Mouse (Mus musculus) midbrain, embryonic 15.5 days (tissue): ENCODE measurements around the gene Exosc7. TPM values are rescaled to one million over a fixed set of nuclear protein-coding genes. Genes with fewer than 3 reads are reported as not detected.
A peak's percentile ranks its signal among the peaks of the same experiment; 100 is the strongest.

ENCODE experiments used
- ATAC-seq: fragments of 200-750 bp; cut with Nextera tagmentation; replicated peaks from 2 replicates; pipeline ENCODE4 v1.8.0; 2017; ENCODE audit warnings: moderate TSS enrichment
- H3K27ac ChIP-seq: fragments of 300-500 bp; sonication (generic); 2 replicates; pipeline ENCODE4 v1.5.1; 2015; ENCODE audit warnings: mild to moderate bottlenecking, inconsistent platforms
- H3K27me3 ChIP-seq: fragments of 300-500 bp; sonication (generic); replicated peaks from 2 replicates; pipeline ENCODE4 v1.6.1; 2015; ENCODE audit warnings: inconsistent platforms
- H3K36me3 ChIP-seq: fragments of 300-500 bp; sonication (generic); replicated peaks from 2 replicates; pipeline ENCODE4 v1.6.1; 2015; ENCODE audit warnings: inconsistent platforms
- H3K4me1 ChIP-seq: fragments of 300-500 bp; sonication (generic); 2 replicates; pipeline ENCODE4 v1.6.1; 2015; ENCODE audit warnings: inconsistent platforms
- H3K4me2 ChIP-seq: fragments of 300-500 bp; sonication (generic); 2 replicates; pipeline ENCODE4 v1.6.1; 2015; ENCODE audit warnings: inconsistent platforms, mild to moderate bottlenecking, moderate library complexity
- H3K4me3 ChIP-seq: fragments of 300-500 bp; sonication (generic); 2 replicates; pipeline ENCODE4 v1.5.1; 2015; ENCODE audit warnings: mild to moderate bottlenecking, inconsistent platforms
- H3K9ac ChIP-seq: fragments of 300-500 bp; sonication (generic); 2 replicates; pipeline ENCODE4 v1.6.1; 2015; ENCODE audit warnings: mild to moderate bottlenecking, inconsistent platforms
- H3K9me3 ChIP-seq: fragments of 300-500 bp; sonication (generic); 2 replicates; pipeline ENCODE4 v1.6.1; 2016; ENCODE audit warnings: inconsistent platforms
- WGBS: fragments of 180-500 bp; shearing (Covaris S2); methylation state at CpG from one replicate; pipeline ENCODE4 v1.1.7; 2015; ENCODE audit warnings: mixed read lengths; 5-methylcytosine and 5-hydroxymethylcytosine counted together
- polyA plus RNA-seq: library from polyadenylated mRNA; unstranded; fragments of >200 nt; fragmentation: Nextera tagmentation; extraction: Ambion mirVana; gene quantifications from 2 replicates; pipeline ENCODE4 v1.2.1, GENCODE M21; 2015

Gene Exosc7
- polyA plus RNA-seq: 80.1 and 83.7 TPM in 2 replicates

DNA sequence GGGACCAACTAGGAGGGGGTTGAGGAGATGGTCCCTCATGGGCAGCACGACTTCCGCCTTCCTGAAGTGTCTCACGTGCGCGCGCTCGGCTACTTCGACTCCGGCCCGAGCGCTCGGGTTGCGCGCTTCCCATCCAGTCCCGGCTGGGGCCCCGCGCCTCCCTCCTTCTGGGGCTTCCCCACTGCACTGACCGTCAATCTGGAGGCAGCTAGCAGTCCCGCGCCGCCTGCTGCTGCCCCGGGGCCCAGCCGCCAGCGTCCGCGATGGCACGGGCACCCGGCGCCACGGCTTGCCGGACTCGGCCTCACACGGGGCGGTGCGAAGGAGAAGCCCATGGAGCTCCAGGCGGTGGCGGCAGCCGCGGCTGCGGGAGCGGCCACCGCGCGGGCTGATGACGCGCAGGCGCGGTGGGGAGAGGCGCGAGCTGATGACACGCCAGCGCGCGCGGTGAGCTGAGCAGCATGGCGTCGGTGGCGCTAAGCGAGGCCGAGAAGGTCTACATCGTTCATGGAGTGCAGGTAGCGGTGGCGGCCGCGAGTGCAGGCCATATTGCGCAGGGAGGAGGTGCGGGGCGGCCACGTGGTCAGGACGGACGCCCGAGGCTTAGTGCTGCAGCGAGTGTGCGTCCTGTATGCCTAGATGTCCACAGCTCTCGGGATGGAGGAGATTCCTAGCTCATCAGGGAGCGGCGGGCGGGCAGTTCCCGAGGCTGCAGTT lies at the start of gene Exosc7, which contains the start of gene Zdhhc3:
Exosc7 (plus strand) TSS at position 411 of the 717 bp plus-strand sequence.
Zdhhc3 (minus strand) TSS at position 401 of the 717 bp plus-strand sequence.
- Histone ChIP-seq H3K4me3 (peak within 1 kb of the TSS; percentile 81), H3K9me3 (no peaks in the 10 kb centered on the region), H3K27me3 (no peaks in the 10 kb centered on the region), H3K4me2 (peak within 1 kb of the TSS; percentile 93), H3K4me1 (peaks cover 22% of the 10 kb centered on the region), H3K36me3 (0 out of 2 replicates have a peak, but pooled peaks cover 4% of the 10 kb centered on the region), H3K27ac (peak within 1 kb of the TSS; percentile 96), H3K9ac (peak within 1 kb of the TSS; percentile 93)
- ATAC-seq: peak; percentile 96
- under 1% methylated on average over 79 of the region's 79 CpGs for WGBS

DNA sequence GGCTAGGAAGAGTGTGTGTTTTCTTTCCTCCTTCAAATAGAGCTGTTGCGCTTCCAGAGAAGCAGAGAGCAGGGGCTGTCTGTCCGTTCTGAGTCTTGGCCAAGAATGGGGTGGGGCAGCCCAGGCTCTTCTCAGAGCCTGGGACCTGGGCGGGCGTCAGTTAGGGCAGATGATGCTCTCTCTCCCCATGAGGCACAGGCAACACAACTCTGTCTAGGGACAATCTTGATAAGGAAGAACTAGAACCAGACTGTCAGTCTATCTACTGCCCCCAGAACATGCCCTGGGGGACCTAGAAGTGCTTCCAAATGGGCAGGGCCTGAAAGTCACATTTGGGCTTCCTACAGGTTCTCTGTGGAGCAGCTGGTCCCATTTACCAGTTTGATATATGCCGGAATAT lies 33.9 kb upstream of the Exosc7 start:
- no peak for ATAC-seq
- WGBS: 87% methylated on average over 5 of the region's 5 CpGs
- no peak overlapping the region for H3K4me3 ChIP-seq
- peaks cover 37% of the 10 kb centered on the region for H3K36me3 ChIP-seq
- no peaks in the 10 kb centered on the region for H3K27me3 ChIP-seq
- no peaks in the 10 kb centered on the region for H3K4me1 ChIP-seq
- no peak overlapping the region for H3K27ac ChIP-seq
- H3K9ac ChIP-seq: no peak overlapping the region
- no peak overlapping the region for H3K4me2 ChIP-seq
- no peaks in the 10 kb centered on the region for H3K9me3 ChIP-seq

DNA sequence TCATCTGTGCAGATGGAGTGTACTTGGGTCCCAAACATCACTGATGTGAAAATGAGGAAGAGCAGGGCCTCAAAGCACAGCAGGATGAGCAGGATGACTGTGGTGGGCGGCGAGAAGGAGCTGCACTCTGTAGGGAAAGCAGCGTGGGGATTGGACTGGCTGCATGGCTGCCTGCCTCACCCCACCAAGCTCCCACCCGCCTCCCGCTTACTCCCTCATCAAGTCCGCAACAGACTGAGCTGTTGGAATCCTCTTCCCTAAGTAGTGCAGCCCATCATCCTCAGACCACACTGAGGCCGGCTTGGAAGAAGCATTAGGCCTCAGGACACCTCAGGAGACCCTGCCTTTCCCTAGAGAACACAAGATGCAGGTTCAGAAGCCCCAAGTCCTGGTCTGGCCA lies 32.7 kb upstream of the Exosc7 start:
- Histone ChIP-seq H3K9ac (no peak overlapping the region), H3K27ac (no peak overlapping the region), H3K27me3 (no peaks in the 10 kb centered on the region), H3K36me3 (peaks cover 47% of the 10 kb centered on the region), H3K4me1 (no peaks in the 10 kb centered on the region), H3K4me3 (no peak overlapping the region), H3K4me2 (no peak overlapping the region), H3K9me3 (no peaks in the 10 kb centered on the region)
- ATAC-seq: no peak
- 91% methylated on average over 7 of the region's 7 CpGs for WGBS

DNA sequence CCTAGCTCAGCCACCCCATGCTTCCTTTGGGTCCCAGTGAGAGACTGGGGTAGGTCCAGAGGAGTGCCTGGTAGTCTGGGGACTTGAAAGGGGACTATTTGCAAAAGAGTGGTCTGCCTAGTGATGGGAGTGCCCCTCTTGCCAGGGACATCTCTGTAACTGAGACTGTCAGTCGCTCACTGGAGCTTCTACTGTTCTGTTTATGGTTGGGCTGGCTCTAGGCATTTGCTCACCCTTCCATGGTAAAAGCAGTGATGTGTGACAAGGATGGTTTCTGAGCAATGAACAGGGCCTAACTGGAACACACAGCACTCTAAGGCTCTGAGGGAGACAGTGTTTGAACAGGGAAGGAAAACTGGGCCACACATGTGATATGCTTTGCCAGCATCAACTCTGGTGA lies 32.2 kb upstream of the Exosc7 start:
- no peaks in the 10 kb centered on the region for H3K27me3 ChIP-seq
- no peak for ATAC-seq
- H3K4me3 ChIP-seq: no peak overlapping the region
- H3K9me3 ChIP-seq: no peaks in the 10 kb centered on the region
- H3K4me2 ChIP-seq: no peak overlapping the region
- no peak overlapping the region for H3K27ac ChIP-seq
- no peaks in the 10 kb centered on the region for H3K4me1 ChIP-seq
- 68% methylated on average over 1 of the region's 1 CpGs for WGBS
- no peak overlapping the region for H3K9ac ChIP-seq
- peaks cover 48% of the 10 kb centered on the region for H3K36me3 ChIP-seq

DNA sequence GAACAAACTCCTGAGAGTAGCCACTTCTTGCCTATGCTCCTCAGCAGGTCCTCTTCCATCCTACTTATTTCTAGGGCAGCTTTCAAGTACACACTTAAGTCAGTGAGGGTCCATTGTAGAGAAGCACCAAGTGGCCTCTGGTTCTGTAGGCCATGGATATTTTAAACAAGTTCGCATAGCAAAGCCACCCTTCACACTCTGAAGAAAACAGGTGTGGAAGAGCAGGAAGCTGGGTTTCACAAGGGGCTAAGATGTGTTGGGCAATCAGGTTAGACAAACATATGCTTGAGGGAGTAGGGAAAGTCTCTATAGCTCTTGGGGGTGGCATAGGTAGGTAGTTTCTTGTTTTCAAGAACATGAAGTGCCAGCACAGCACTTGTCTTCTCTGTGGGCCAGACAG lies 27.6 kb upstream of the Exosc7 start:
- Histone ChIP-seq H3K4me3 (no peak overlapping the region), H3K4me2 (no peak overlapping the region), H3K4me1 (no peaks in the 10 kb centered on the region), H3K36me3 (peaks cover 41% of the 10 kb centered on the region), H3K9ac (no peak overlapping the region), H3K9me3 (no peaks in the 10 kb centered on the region), H3K27me3 (no peaks in the 10 kb centered on the region), H3K27ac (no peak overlapping the region)
- no peak for ATAC-seq
- 88% methylated on average over 1 of the region's 1 CpGs for WGBS

DNA sequence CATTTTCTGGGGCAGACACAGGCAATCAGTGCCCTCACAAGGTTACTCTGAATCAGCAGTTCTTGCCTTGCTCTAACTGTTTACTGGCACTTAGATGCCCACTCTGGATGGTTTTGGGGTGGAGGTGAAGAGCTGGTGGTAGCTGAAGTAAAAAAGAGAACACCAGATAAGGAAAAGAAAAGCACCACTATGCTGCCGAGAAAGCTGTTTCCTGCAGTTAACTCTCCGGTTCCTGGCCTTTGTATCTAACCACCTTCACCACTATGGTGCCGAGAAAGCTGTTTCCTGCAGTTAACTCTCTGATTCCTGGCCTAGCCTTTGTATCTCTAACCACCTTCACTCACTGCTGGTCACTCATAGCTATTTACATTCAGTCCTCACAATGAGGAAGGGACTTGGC lies 25.5 kb upstream of the Exosc7 start:
- Histone ChIP-seq H3K27ac (no peak overlapping the region), H3K4me1 (no peaks in the 10 kb centered on the region), H3K27me3 (no peaks in the 10 kb centered on the region), H3K4me3 (no peak overlapping the region), H3K9ac (no peak overlapping the region), H3K4me2 (no peak overlapping the region), H3K36me3 (peaks cover 28% of the 10 kb centered on the region), H3K9me3 (no peaks in the 10 kb centered on the region)
- ATAC-seq: no peak
- WGBS: 91% methylated on average over 3 of the region's 3 CpGs

DNA sequence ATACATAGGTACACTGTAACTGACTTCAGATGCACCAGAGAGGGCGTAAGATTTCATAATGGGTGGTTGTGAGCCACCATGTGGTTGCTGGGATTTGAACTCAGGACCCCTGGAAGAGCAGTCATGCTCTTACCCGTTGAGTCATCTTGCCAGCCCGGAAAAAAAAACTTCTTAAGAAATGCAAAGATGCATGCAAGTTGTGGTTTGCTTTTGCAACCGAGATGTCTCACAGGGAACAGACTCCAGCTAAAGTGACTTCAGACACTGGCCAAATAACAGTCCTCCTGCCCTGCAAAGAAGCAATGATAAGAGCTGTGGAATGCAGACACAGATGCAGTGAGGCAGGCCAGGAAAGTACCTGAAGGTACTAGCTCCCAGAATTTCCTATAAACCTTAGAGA lies 22.2 kb upstream of the Exosc7 start:
- ATAC-seq: no peak
- H3K4me1 ChIP-seq: no peaks in the 10 kb centered on the region
- H3K4me3 ChIP-seq: no peak overlapping the region
- H3K36me3 ChIP-seq: peaks cover 18% of the 10 kb centered on the region
- WGBS: 88% methylated on average over 4 of the region's 4 CpGs
- H3K4me2 ChIP-seq: no peak overlapping the region
- no peak overlapping the region for H3K9ac ChIP-seq
- no peaks in the 10 kb centered on the region for H3K9me3 ChIP-seq
- H3K27me3 ChIP-seq: no peaks in the 10 kb centered on the region
- no peak overlapping the region for H3K27ac ChIP-seq

DNA sequence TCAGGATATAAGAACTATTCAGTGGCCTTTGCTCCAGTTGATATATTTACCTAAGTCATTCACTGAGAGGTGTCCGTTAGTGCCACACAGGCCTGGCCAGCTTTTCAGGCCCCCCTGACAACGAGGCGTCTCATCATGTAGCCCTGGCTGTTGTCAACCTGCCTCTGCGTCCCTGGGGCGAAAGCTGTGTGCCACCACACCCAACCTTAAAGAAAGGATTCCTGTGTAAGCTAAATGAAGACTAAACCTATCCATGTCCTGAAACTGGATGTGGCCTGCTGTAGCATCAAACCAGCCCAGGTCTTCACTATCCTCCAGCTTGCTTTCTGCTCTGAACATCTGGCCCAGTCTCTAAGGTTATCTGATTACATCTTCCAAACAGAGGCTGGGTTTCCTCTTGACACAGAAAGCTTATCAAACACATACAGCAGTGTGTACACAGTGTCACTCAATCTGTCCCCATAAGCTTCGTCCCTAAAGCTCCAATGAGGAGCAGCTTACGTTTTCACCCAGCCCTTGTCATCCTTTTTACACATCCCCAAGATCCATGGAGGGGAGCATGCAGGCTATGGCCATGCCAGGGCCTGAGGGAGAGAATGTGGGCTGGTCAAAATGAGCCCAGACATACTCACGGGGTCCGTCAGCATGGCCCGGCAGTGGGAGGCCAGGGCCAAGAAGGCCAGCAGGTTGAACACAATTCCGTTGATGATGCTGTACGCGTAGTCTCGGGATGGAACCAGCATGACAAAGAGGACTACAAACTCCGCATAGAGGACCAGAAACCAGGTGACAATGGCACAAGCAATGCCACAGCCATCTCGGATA lies 13.2 kb upstream of the Exosc7 start:
- H3K4me3 ChIP-seq: no peak overlapping the region
- H3K9me3 ChIP-seq: no peaks in the 10 kb centered on the region
- H3K27ac ChIP-seq: no peak overlapping the region
- peaks cover 36% of the 10 kb centered on the region for H3K36me3 ChIP-seq
- H3K9ac ChIP-seq: no peak overlapping the region
- no peaks in the 10 kb centered on the region for H3K27me3 ChIP-seq
- no peak for ATAC-seq
- no peak overlapping the region for H3K4me2 ChIP-seq
- 95% methylated on average over 16 of the region's 16 CpGs for WGBS
- H3K4me1 ChIP-seq: no peaks in the 10 kb centered on the region

DNA sequence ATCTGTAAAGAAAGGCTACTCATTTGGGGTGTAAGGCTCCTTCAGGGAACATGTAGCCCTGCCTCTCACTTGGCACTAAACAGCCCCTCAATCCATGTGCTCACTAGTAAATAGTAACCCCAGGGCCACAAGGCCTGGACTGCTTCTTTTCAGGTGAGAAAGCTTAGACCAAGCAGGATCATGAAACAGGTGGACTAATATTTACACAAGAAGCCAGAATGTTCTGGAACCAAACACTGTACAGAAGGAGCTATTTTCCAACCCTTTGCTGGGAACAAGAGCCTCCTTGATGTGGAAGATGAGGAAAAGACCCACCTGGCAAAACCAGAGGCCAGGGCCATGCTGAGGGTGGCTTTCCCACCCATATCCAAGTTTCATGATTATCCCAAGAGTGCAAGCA lies 9.6 kb upstream of the Exosc7 start:
- Histone ChIP-seq H3K9ac (no peak overlapping the region), H3K9me3 (no peaks in the 10 kb centered on the region), H3K4me3 (no peak overlapping the region), H3K27me3 (no peaks in the 10 kb centered on the region), H3K36me3 (peaks cover 16% of the 10 kb centered on the region; the same call in 1 of the 2 replicates), H3K27ac (no peak overlapping the region), H3K4me1 (no peaks in the 10 kb centered on the region), H3K4me2 (no peak overlapping the region)
- ATAC-seq: no peak

DNA sequence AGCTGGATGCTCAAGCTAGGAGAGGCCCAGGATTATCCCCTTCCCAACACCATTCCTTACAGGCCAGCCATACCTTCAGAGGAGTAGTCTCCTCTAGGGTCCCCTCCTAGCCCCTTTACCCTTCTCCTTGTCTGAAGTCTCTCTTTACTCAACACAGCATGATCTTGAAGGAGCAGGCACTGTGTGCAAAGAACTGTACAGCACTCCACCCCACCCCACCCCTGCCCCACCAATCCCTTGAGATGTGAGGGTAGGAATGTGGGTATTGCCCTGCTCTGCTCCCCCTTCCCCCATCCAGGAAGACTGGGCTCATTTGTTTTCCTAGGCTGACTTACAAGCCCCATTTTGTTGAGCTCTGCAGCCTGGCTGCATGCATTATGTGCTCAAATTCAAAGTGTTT lies 8.7 kb upstream of the Exosc7 start:
- Histone ChIP-seq H3K4me3 (no peak overlapping the region), H3K36me3 (peaks cover 10% of the 10 kb centered on the region; the same call in 1 of the 2 replicates), H3K4me2 (no peak overlapping the region), H3K4me1 (no peaks in the 10 kb centered on the region), H3K27ac (no peak overlapping the region), H3K27me3 (no peaks in the 10 kb centered on the region), H3K9me3 (no peaks in the 10 kb centered on the region), H3K9ac (no peak overlapping the region)
- ATAC-seq: no peak

DNA sequence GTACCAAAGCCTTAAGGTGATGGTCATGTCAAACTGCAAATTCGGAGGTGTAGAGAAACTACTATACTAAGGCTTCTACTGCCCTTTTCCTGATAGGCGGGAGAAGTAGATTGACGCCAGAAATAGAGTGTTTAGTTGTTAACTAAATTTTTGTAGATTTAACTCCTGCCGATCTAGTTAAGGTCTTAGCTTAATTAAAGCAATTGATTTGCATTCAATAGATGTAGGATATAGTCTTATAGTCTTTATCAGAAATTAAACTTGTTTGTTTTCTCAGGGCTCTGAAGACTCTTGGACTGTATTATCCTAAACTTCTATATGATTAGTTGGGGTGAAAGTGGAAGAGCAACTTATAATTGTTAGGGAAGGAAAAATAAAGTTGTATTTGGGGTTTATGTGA lies 5.8 kb upstream of the Exosc7 start:
- H3K4me2 ChIP-seq: no peak overlapping the region
- 92% methylated on average over 4 of the region's 4 CpGs for WGBS
- no peak for ATAC-seq
- no peak overlapping the region for H3K27ac ChIP-seq
- no peaks in the 10 kb centered on the region for H3K27me3 ChIP-seq
- H3K4me1 ChIP-seq: peaks cover 11% of the 10 kb centered on the region
- H3K4me3 ChIP-seq: no peak overlapping the region
- no peak overlapping the region for H3K9ac ChIP-seq
- no peaks in the 10 kb centered on the region for H3K9me3 ChIP-seq
- H3K36me3 ChIP-seq: 0 out of 2 replicates have a peak, but pooled peaks cover 3% of the 10 kb centered on the region

DNA sequence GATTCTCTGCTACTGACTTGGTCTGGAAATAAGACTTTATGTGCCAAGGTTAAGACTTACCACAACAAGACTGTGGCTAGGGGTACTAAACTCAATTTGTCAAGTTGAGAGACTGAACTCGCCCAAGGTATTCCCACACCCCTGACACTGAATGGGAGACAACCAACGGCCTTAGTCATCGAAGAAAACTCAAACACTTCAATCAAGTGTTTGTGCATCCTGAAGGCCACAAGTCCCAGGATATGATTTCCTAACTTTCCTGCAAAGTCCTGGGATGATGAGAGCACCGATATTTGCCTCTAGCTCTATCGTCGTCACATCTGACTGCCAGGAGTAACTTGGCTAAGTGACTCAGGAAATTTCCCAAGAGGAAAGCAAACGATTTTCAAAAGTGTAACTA lies 3.8 kb upstream of the Exosc7 start:
- no peak for ATAC-seq
- Histone ChIP-seq H3K9ac (no peak overlapping the region), H3K36me3 (0 out of 2 replicates have a peak, but pooled peaks cover 3% of the 10 kb centered on the region), H3K4me1 (peaks cover 20% of the 10 kb centered on the region), H3K27ac (no peak overlapping the region), H3K9me3 (no peaks in the 10 kb centered on the region), H3K27me3 (no peaks in the 10 kb centered on the region), H3K4me2 (no peak overlapping the region), H3K4me3 (no peak overlapping the region)
- 89% methylated on average over 7 of the region's 7 CpGs for WGBS
